Mouse (Mus musculus) mouse embryonic stem cell (cell line): ENCODE results near the gene Spg7.
"Not testable (repeated sequence)": the region's sequence is repeated elsewhere in the genome, so short reads cannot be mapped to it uniquely, and the experiment has no call there.

Experiments
- in situ Hi-C, 2 experiments: fragments of 300-500 bp; cut with MboI; formaldehyde crosslinking; loops; 1 replicate in 1 of 2; 3 replicates in 1 of 2; pipeline ENCODE4 v1.14.3; 2019 to 2020; ENCODE audit warnings: low sequenced_read_pairs in 2 of 2, low pct_unique_long_range_greater_than_20kb in 1 of 2, mixed read lengths in 1 of 2; ENCODE audit not compliant: unreplicated experiment in 1 of 2

Spg7 gene

DNA sequence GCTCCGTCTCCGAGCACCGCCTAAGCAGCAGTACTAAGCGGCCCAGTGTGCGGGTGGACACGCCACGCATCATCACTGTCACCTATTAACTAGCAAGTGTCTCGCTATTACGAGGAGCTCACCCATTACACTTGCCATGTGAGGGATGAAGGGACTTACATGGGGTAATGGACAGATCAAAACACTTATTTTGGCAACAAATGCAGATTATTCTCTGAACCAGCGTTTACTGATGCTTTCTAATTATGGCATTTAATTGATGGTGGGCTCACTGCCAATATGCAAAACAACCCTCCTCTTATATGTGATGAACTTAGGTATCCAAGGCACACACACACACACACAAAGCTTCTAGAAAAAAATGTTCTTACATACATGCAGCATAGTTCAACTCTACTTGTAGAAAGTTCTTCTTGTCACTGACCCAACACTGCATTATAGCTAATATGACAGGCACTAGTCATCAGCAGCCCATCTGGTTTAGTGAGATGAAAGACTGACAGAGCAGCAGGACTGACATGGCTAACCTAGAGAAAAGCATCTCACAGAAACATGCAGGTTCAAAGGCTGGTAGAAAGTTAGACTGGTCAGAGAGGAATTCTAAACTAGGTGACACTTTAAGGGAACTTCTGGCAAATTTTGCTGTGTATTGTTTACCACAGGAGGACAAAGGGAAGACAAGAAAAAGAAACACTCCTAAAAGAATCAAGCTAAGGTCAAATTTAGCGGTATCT lies 23.2 kb upstream of the Spg7 start:
- in situ Hi-C loops: no loop called here

DNA sequence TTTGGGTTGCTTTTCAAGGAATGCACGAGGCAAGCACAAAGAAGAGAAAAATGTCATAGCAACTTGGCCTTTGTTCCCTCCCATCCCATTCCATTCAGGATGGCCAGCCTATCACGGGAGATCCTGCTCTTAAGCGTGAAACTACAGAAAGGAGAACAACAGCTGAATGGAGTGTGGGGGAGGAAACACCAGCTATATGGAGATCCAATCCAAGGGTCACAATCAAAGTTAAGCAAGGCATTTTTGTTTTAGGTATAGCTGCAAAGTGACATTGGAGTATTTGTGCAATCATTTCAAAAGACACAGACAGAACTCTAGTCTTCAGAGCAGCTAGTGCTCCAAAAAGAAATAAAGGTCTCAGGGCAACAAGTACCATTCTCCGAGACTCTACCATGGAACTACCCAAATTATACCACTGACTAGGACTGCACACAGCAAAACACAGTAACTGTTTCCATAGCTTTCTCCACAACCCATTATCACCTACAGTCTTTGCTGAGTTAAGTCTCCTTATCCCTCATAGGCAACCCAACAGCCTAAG lies 22.6 kb upstream of the Spg7 start:
- in situ Hi-C loops: no loop called here

DNA sequence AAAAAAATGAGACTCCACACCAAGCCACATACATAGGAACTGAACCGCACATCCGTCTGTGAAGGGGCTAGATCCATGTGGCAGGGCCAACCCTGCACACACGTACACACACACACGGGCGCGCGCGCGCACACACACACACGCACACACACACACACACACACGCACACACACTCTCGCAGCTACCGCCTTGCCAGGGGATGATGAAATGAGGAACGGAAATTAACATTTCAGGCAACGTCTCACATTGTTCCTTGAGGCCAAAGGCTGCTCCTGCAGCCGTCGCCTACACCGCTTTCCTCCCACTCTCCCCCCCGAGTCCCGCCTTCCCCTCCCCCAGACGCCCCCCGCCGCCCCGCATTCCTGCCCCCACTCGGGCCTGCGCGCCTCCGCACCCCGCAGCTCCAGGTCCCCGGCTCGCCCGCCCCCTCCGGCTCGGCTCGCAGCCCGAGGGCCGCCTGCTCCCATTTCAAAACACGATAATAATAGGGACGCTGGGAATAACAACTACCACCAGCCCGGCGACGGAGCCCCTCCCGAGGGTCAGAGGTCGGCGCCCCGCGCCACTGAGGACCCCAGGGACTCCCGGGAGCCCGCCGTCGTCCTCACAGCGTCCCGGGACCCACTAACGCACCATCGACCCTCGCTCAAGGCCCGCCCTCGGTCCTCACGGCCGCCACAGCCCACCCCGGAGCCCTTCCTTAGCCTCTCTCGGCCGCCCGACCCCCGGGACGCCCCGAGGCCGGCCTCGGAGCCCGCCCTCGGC lies 21.6 kb upstream of the Spg7 start:
- in situ Hi-C loops: no loop called here

DNA sequence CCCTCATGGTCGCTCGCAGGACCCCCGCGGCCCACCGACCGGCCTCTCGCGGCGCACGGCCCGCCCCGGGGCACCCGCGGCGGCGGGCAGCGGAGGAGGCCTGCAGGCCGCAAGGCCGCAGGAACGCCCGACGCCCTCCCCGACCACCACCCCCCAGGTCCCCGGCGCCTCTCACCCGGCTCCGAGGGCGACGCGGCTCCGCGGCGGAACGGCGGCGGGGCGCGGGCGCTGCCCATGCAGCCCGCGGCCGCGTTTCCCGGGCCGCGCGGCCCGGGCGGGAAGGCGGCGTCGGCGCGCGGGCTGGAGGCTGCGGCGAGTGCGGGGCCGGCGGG lies 21.0 kb upstream of the Spg7 start:
- in situ Hi-C loops: no loop called here

DNA sequence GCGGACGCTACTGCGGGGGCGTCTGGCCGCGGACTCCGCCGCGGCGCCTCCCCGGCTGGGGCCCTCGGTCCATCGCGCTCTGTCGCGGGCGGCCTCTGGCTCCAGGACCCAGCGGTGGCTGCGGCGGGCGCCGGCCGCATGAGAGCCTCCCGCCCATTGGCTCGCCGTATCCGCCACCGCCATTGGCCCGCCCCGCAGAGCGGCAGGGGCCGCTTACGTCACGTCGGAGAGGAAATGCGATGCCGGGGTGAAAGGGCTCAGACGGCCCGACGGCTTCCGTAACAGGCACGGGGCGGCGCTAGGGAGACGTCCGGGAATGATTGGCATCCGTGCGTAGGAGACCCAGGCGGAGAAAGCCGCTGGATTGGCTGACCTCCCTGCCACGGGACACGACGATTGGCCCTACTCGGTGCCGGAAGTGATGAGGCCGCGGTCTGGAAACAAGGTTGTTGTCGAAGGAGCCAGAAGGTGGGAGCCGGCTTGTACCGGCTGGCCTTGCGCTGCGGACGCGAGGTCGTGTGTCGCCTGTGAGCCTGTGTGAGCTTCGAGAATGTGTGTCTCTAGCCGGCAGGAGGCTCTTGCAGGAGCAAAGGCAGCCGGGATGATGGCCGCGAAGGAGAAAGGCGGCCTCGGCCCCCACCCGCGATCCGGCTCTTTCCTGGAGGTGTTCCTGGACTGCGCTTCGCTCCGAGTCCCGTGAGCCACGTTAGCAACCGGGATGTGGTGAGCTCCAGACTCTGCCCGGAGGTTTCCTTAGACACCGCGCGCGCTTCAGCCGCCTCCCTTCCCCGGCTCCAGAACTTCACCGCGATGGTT lies 20.4 kb upstream of the Spg7 start, which contains the start of gene Ankrd11:
Gene Ankrd11 (minus strand): TSS at position 120 of the 816 bp plus-strand sequence.
- in situ Hi-C loops: no loop called here

DNA sequence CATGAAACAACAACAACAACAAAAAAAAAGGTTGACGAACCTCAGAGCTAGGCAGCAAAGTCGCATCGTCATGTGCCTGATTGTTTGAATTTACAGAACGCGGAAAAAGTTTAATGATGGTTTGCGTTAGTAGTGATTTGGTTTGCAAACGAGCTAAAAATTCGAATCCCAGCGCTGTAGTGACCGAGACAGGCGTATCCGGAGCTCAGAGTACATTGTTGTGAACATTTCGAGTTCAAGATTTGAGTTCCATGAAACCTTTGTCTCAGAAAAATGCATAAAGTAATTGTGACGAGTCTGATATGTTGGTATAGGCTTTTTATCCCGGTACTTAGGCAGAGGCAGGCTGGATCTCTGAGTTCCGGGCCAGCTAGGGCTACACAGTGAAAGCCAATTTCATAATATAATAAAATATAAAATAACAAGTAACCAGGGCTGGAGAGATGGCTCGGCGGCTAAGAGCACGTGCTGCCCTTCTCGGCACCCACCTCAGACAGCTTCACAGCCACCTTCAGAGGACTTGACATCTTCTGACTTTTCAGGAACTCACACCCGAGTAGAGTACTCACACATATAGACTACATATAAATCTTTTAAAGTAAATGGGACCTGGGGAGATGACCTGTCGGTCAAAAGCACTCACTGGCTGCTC lies 19.6 kb upstream of the Spg7 start:
- in situ Hi-C loops: no loop called here

DNA sequence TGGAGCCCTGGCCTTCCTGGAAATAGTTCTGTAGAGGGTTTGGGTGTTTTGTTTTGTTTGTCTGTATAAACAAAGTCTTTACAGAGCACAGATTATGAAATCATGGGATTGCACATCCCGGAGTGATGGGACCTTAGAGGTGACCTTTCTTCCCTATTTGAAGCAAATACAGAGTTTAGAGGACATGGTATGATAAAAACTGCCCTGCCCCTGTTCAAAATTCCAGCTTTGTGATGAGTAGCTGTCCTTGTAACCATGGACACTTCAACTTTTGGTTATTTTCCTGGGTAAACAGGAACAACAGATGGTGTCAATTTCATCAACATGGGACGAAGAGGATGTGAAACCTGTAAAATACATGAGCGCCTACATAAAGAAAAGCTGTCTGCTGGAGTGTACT lies 18.8 kb upstream of the Spg7 start:
- in situ Hi-C loops: no loop called here

DNA sequence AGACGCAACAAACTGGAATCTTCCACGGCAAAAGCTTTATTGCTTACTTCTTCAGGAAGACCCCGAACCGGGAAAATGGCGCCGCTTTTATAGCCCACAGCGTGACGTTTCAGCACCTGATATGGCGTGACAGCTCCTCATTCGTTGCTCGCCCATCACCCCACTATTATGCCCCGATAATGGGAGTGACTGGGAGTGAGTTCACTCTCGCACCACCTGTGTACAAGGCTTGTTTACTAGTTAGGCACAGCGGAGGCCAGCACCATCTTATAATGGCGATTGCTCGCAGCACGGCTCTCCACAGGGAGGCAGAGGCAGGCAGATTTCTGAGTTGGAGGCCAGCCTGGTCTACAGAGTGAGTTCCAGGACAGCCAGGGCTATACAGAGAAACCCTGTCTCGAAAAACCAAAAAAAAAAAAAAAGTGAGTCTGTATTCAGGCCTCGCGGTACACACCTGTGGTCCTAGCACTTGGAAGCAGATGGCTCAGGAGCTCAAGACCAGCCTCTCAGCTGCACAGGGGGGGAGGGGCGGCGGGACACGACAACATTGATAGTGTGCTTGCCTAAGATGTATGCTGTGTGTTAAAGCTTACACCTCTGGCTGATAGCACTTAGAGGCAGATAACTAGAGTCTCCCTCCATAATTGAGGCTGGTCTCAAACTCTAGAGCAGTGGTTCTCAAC lies 17.9 kb upstream of the Spg7 start:
- in situ Hi-C loops: not testable (repeated sequence)

DNA sequence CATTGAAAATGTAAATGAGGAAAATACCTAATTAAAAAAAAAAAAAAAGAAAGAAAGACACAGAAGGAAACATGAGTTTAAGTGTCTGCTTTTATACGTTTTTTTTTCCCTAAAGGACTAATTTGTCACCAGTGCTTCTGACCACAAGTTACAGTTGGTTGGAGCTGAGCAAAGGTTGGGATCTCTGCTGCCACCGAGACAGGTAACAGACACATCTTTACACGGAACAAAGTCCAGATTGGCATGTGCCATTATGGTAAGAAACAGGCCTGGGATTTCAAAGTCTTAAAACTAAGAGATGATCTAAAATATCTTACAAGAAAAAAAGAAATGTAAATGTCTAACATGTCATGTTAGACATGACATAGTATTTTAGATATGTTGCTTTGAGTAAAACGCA lies 16.0 kb upstream of the Spg7 start:
- in situ Hi-C loops: no loop called here

DNA sequence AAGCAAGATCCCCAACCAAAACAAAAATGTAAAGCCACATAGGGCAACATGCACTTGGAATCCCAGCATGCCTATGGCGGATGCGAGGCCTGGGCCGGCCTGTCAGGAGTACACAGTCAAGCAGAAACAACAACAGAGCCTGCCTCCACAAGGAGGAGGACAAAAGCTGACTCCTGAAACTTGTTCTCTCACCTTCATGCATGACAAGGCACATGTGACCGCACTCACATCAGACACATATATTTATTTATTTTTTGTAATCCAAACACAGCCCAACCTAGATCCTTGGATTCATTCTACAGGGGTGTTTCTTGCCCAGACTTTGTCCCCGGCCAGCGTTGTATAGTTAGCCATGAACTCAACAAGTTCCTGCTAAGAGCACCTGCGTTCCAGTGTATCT lies 14.9 kb upstream of the Spg7 start:
- in situ Hi-C loops: no loop called here

DNA sequence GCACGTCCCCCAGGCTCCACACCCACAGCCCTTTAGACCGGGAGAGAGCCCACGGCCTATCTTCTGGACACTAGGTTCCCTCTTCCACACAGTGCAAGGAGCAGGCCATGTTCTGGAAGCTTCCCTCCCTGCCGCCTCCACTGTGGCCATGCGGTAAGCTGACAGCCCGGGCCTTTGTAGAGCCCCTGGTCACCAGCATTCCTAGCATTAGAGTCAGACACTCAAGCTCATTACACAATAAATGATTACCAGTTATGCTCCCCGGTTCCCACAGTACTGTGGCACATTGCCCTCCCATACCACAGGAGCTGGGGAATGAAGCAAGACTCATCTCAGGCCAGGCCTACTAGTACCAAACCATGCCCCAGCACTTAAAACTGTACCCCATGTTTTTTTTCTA lies 14.3 kb upstream of the Spg7 start:
- in situ Hi-C loops: no loop called here

DNA sequence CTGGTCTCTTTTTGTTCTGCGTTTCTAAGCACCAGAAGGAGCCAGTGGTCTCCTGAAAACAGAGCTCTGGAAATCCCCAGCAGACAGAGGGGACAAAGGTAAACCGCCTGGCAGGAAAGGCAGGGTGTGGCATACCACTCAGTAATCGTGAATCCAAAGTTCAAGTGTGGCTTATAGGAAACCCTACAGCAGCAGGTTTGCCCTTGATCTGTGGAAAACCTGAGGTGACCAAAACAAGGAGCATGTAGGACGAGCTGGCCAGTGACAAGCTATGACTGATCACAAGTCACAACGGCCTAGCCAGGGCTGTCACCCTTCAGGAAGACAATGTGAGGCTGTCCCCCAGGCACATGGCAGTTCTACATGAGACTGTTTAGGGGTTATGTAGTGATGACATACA lies 11.3 kb upstream of the Spg7 start:
- in situ Hi-C loops: no loop called here

DNA sequence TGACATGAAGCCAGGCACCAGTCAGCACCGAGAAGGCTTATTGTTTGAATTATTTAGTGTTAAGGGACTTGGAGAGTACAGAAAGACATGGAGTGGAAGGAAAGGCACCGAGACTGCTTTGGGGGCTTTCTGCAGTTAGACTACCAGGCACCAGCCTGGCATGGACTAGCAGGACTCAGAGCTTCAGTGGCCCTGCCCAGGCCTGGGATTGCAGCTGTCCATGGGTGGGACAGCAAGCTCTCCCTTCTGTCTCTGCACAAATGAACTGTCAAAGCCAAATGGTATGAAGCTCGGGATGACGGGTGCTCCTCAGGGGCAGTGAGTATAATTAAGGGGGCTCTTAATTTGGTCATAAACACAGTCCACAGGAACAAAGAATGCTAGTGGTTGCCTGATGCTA lies 1.3 kb downstream of the Spg7 start:
- in situ Hi-C loops: no loop called here

DNA sequence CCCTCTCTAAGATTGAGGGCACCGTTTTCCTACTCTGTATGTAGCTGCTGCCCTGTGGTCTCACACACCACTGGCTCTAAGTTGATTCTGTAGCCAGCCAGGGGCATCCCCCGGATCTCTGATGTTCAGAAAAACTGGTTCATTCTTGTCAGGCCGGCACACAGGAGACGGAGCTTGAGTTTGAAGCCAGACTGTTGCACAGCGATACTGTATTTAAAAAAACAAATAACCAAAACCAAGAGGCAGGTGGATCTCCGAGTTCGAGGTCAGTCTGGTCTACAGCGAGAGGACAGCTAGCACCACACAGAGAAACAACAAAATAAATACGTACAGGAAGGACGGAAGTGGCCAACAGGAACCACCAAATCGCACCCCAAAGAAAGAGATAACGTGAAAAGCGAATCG lies 2.1 kb downstream of the Spg7 start:
- in situ Hi-C loops: no loop called here

DNA sequence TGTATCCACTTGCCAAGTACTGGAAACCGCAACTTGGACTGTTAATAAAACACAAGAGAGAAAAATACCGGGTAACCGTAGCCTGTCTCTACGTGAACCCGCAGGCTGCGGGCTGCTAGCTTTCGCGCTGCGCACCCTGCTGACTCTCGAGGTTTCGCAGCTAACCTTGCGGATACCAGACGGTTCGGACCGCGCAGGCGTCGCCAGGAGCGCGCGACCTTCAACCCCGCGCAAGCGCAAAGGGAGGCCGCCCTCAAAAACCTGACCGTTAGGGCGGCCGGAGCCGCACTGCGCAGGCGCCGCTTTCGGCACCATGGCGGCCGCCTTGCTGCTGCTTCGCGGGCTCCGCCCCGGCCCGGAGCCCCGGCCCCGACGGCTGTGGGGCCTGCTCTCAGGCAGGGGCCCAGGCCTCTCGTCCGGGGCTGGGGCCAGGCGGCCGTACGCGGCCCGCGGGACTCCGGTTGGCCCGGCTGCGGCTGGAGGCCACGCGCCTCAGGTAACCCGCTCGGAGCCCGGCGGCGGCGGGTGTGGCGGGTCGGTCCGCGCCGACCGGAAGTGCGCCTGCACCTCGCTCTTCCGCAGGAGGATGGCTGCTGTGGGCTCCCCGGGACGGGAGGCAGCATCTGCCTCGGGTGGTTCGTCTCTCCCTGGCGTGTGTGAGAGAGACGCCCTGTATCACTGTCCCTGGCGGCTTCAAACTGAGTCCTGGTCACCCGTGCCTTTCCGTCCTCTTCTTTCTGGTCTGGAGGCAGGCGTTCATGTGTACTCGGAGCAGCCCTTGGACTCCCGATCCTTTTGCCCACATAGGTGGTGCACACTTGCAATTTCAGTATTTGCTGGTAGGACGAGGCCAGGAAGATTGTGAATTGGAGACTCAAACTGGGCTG lies 2.7 kb downstream of the Spg7 start:
- in situ Hi-C loops: no loop called here

DNA sequence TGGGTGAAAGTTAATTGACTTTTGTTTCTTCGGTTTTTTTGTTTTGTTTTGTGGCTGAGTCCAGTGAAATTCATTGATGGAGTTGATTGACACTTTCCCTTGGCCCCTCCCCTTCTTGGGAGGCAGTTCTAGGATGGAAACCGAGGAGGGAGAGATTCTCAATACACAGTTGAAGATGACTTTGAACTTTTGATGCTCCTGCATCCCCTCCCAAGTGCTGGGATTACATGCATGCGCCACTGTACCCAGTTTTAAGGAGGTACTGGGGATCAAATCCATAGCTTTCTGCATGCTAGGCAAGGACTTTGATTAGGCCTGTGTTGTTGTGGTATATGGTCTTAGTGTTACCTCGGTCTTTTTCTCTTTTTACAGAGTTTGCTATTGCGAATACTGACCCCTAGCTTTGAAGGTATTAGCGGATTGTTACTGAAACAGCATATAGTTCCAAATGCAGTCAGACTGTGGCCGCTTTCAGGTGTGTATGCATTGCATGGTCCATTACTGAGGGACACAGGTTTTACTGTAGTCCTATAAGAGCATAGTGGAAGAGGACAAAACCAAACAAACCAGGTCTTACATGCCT lies 3.5 kb downstream of the Spg7 start:
- in situ Hi-C loops: no loop called here

DNA sequence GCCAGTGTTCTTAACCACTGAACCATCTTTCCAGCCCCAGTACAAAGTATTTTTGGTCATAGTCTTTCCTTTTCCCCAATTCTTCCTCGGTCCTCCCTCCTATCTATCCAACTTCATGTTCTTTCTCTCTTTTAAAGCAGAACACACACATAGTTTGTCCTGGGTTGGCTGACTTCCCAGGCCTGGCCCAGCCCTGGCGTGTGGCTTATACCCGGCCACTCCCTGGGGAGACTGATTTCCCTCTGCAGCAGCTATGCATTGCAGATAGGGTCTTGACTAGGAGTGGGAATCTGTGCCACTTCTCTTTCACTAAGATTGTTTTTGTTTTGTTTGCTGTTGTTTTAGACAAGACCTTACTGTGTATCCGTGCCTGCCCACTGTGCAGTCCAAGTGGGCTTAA lies 8.4 kb downstream of the Spg7 start:
- in situ Hi-C loops: no loop called here
